Mouse (Mus musculus) T-helper 2 cell (primary cell): ENCODE measurements around the gene Pafah1b3.

ENCODE experiments used
- in situ Hi-C: fragments of 300-600 bp; cut with MboI, MseI; formaldehyde crosslinking; loops from one replicate; pipeline ENCODE4 v1.15.1; 2025; ENCODE audit warnings: high pct_unique_total_duplicates

The Pafah1b3 gene

DNA sequence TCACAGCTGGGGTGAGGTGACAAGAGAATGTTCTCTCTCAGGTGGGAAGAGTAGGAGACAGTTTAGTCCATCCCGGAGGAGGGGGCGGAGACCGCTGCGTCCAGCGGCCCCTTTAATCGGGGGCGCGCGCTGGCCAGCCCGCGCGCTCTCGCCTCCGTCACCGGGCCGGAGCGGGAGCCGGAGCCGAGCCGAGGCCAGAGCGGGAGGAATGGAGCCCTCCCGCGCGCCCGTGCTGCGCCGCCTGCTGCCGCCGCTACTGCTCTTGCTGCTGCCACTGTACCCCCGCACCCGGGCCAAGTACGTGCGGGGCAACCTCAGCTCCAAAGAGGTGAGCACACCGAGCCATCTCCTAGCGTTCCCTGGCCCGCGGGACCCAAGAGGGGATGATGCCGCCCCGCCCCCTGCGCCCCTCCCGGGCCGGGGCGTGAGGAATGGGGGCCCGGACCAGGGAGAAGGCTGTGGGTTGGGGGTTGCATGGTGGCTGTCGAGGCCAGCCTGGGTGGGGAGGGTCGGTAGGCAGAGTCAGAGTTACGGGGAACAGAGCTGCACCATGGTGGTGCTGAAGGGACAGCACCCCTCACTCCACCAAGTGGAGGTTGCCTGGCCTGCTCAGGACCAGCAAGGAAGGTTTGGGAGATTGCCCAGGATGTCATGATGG, 8.3 kb upstream of the Pafah1b3 start, which contains the start of gene Tmem145:
TSS of gene Tmem145 (plus strand) at position 151 of the 658 bp plus-strand sequence.
- in situ Hi-C loops, result no loop called here

DNA sequence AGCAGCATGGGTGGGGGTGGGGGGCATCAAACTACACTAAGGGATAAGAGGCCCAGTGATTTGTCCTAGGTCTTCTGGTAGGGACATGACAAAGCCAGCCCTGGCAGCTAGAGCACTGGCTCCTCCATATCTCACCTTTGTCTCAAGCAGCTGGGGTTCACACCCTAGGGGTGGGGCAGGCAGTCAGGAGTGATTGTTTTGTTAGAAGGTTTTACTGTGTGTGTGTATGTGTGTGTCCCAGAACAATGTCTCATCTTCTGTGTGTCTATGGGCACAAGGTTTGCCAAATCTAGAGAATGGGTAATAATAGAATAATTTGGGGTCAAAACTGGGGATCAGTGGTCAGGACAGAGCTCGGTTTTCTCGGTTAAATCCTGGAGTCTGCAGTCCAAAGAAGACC, 7.7 kb upstream of the Pafah1b3 start:
- in situ Hi-C loops, result no loop called here

DNA sequence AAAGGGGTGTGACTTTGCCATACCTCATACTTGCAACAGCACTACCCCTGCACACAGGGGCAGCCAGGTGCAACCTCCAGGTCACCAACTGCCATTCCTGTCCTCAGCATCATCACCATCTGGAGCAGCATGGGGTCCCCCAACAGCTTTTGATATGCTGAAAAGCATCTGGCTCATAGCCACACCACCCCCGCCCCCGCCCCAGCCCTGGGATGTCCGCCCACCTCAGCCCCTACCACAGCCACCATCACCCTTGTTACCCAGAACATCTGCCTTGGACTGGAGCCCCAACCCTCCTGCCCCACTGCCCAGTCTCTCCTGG, 5.9 kb upstream of the Pafah1b3 start:
- in situ Hi-C loops, result no loop called here

DNA sequence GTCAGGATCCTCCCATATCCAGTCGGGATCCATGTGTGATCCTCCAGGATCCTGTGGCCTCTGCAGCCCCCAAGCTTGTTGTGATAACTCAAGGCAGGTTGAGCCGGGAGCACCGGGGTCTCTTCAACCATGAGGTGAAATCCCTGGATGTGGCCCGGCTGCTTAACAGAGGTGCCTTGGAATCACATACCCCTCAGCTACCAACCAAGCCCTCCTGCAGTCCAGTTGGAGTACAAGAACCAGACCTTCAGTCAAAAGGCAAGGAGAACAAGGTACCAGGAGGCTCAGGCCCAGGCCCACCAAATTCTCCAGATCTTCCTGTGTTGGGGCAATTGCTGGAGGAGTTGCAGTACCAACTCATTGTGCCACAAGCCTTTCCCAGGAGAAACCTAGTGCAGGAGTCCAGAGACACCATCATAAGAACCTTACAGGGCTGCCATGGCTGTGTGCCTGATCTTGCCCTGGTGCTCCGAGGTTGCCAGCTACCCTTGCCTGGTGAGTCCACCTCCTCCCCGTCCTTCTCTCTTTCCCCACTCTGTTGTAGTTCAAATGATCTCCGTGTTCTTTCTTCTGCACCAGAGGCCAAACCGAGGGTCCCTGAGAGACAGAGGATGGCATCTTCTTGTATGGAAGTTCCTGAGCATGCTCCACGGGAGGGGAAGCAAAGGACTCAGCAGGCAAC, 5.4 kb upstream of the Pafah1b3 start:
- in situ Hi-C loops, result no loop called here

DNA sequence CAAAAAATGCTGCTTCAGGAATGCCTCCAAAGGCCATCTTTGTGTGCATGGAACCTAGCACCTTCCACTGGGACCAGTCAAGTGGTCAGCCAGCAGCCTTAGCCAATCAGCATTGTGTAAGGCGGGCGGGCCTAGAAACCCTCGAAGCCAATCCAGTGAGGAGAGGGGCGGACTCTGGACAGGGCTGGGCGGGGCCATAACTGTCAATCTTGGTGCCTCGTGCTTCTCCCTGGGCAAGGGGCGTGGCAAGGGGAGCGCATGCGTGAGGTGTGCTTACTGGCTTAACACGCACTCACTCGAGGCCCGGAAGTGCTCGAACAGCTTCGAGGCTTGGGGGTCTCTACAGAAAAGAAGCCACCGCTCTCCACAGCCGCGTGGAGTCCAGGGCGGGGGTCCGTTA, 3.3 kb upstream of the Pafah1b3 start, which contains the start of gene Prr19:
TSS of gene Prr19 (plus strand) at position 349 of the 400 bp plus-strand sequence.
- in situ Hi-C loops, result no loop called here

DNA sequence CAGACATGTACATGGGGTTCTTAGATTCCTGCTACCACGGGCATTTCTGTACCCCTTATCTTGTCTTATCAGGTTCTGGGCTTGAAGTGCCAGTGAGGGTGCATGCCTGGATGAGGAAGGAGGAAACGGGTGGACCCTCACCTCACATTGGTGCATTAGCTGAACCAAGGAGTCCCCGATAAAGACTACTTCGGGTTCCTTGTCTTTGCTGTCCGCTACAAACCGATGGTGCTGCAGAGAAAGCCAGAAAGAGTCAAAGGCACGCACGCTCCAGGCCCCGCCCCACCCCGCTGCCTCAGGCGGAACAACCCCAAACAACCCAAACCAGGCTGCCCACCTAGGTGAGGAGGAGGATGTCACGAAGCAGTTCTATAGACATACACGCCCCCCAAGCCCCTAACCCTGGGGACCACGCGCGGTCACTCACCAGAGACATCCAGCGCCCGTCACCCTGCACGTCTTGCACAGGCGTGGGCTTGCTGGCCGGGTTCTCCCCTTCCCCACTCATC, 787 bp downstream of the Pafah1b3 start:
- in situ Hi-C loops, result loop anchor here (25.0 kb wide), 1 partner anchor 1515 kb away; the partner anchor contains the start of gene Cyp2g1

DNA sequence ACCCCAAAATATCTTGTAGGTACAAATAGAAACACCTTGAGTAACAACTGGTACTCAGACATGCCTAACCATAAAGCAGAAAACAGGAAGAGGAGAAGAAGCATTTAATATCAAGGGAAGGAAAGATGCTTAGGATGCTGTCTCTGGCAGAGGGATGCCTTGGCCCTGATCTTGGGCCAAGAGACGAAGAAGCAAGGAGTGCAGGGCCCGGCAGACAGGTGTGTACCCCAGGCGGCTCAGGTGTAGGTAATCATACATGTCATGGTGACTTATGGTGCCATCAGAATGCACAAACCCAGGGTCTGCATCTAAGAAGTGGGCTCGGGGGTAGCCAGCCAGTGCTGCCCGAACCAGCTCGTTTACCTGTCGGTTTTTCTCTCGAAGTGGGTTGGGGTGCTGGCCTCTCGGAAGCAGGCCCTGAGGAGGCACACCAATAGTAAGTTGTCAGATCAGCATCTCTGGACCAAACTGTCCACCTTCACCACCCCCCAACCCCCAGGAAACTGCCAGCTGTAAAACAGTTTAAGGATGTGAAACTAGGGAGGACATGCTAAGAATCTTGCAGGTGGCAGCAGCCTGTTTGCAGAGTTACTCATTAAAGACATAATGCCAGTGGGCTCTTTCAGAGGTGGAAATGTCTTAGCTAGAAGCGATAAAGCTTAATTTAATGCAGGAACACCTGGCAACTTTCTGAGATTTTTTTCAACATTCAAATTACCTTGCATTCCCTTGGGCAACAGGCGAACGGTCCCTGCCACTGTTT, 2.6 kb downstream of the Pafah1b3 start:
- in situ Hi-C loops, result loop anchor here (25.0 kb wide), 1 partner anchor 1517 kb away; the partner anchor contains the start of gene Cyp2g1

DNA sequence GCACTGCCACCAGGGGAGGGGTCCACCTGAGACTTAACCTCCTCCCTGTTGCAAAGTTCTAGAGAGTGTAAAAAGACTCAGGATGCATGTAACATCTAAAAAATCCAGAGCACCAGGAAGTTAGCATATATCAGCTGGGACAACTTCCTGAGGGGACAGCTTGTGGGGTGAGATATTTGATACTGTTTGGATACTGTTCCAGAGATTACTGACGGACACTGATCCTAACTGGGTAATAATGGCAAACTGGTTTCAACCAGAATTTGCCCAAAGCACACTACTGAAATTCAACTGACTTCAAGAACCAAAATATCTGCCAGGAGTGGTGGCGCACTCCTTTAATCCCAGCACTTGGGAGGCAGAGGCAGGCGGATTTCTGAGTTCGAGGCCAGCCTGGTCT, 3.3 kb downstream of the Pafah1b3 start:
- in situ Hi-C loops, result loop anchor here (25.0 kb wide), 1 partner anchor 1518 kb away; the partner anchor contains the start of gene Cyp2g1

DNA sequence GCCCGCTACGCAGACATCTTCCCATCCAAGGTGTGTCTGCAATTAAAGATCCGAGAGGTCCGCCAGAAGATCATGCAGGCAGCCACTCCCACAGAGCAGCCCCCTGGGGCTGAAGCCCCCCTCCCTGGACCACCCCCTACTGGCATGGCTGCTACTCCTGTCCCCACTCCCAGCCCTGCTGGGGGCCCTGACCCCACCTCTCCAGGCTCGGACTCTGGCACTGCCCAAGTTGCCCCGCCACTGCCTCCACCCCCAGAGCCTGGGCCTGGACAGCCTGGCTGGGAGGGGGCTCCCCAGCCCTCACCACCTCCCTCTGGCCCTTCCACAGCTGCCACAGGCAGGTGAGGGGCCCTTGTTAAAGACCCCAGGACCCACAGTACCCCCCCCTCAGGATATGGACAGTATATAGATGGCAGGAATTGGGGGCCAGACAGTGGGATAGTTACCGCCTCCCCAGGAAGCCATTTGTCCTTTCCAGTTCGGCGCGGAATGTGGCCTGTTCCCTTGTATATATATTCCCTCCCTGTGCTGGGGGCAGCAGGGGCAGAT, 4.5 kb downstream of the Pafah1b3 start:
- in situ Hi-C loops, result loop anchor here (25.0 kb wide), 1 partner anchor 1519 kb away; the partner anchor contains the start of gene Cyp2g1

DNA sequence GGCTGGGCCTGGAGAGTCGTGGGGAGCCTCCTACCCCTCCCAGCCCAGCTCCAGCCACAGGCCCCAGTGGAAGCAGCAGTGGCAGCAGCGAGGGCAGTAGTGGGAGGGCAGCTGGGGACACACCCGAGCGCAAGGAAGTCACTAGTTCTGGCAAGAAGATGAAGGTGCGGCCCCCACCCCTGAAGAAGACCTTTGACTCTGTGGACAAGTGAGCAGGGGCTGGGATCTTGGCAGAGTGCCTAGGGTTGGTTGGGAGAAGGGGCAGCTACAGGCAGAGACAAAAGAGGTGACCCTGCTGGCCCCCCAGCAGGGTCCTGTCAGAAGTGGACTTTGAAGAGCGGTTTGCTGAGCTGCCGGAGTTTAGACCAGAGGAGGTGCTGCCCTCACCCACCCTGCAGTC, 5.7 kb downstream of the Pafah1b3 start:
- in situ Hi-C loops, result loop anchor here (25.0 kb wide), 1 partner anchor 1520 kb away; the partner anchor contains the start of gene Cyp2g1

DNA sequence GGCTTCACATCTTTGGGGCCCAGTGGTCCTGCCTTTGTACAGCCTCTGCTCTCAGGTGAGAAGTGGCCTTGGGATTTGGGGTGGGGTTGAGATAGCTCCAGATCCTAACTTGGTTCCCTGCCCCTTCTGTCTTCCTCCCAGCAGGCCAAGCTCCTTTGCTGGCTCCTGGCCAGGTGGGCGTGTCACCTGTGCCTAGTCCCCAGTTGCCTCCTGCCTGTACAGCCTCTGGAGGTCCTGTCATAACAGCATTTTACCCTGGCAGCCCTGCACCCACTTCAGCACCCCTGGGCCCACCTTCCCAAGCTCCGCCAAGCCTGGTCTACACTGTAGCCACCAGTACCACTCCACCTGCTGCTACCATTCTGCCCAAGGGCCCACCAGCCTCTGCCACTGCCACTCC, 6.9 kb downstream of the Pafah1b3 start:
- in situ Hi-C loops, result loop anchor here (25.0 kb wide), 1 partner anchor 1521 kb away; the partner anchor contains the start of gene Cyp2g1

DNA sequence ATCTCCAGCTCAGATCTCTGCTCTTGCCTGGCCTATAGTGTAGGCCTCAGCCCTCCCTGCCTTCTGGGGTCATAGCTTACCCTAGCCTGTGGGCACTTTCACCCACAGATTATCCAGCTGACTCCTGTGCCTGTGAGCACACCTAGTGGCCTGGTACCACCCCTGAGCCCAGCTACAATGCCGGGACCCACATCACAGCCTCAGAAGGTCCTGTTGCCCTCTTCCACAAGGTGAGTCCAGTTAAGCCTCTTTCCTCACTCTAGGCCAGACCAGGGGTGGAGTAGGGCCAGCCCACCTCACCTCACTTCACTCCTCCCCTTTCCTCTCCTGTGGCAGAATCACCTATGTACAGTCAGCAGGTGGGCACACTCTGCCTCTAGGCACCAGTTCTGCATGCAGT, 7.3 kb downstream of the Pafah1b3 start:
- in situ Hi-C loops, result loop anchor here (25.0 kb wide), 1 partner anchor 1522 kb away; the partner anchor contains the start of gene Cyp2g1

DNA sequence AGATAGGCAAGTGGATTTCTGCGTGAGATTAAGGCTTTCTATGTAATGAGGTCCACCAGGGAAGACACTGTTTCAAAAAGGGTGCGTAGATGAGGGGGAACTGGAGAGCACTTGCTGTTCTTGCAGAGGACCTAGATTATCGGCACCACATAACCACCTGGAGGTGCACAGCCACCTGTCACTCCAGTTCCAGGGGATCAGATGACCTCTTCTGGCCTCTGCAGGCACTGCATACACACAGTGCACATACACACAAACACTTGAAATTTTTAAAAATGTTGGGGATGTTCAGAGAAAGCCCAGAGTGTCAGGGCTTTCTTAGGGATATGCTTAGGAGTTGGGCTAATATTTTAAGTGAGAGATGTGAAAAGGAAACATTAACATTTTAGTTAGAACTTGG, 7.9 kb downstream of the Pafah1b3 start:
- in situ Hi-C loops, result loop anchor here (25.0 kb wide), 1 partner anchor 1522 kb away; the partner anchor contains the start of gene Cyp2g1

DNA sequence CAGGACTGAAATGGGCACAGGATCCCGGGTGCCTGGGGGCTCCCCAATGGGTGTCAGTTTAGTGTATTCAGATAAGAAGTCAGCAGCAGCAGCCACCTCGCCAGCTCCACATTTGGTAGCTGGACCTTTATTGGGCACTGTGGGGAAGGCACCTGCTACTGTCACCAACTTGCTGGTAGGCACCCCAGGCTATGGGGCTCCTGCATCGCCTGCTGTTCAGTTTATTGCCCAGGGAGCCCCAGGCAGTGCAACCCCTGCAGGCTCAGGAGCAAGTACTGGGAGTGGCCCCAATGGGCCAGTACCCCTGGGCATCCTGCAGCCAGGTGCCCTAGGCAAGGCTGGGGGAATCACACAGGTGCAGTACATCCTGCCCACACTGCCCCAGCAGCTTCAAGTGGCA, 9.1 kb downstream of the Pafah1b3 start:
- in situ Hi-C loops, result loop anchor here (25.0 kb wide), 1 partner anchor 1524 kb away; the partner anchor contains the start of gene Cyp2g1

DNA sequence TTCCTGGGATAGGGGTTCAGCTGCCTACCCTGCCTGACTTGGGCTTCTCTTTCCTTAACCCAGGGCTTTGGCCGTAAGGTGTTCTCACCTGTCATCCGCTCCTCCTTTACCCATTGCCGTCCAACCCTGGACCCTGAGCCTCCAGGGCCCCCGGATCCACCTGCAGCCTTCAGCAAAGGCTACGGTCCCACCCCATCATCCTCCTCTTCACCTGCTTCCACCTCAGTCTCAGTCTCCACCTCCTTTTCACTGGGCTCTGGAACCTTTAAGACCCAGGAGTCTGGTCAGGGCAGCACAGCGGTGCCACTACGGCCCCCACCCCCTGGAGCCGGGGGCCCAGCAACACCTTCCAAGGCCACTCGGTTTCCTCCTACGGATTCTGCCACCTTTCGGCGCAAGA, 9.8 kb downstream of the Pafah1b3 start:
- in situ Hi-C loops, result loop anchor here (25.0 kb wide), 1 partner anchor 1524 kb away; the partner anchor contains the start of gene Cyp2g1

DNA sequence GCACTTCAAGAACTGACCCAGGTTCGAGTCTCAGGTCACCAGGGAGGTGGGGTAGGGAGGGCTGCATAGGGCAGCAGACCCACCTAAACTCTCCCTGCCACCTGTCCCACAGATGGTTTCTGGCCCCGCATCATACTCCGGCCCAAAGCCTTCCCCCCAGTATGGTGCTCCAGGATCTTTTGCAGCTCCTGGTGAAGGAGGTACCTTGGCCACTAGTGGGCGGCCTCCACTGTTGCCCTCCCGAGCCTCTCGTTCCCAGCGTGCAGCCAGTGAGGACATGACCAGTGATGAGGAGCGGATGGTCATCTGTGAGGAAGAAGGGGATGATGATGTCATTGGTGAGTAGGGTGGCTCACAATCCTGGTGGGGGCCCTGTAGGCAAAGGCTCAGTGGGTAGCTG, 10.8 kb downstream of the Pafah1b3 start:
- in situ Hi-C loops, result loop anchor here (25.0 kb wide), 1 partner anchor 1525 kb away; the partner anchor contains the start of gene Cyp2g1

DNA sequence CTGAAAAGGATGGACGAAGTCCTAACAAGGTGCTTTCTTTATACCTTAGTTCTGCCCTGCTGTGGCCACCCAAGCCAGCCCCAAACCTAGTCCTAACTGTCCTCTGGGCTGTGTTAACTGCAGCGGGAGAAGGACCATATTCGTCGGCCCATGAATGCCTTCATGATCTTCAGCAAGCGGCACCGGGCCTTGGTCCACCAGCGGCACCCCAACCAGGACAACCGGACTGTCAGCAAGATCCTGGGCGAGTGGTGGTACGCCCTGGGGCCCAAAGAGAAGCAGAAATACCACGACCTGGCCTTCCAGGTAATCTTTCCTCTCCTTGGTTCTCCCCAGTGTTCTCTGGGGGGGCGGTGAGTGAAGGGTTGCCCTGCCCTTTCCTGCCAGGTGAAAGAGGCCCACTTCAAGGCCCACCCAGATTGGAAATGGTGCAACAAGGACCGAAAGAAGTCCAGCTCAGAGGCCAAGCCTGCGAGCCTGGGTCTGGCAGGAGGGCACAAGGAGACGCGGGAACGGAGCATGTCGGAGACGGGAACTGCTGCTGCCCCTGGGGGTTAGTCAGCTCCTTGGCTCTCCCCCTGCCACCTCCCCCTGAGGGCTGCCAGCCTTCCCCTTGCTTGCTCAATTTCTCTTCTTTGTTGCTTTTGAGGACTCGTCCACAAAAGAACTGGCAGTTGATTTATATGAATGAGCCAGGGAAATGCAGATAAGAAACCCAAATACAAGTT, 12.1 kb downstream of the Pafah1b3 start:
- in situ Hi-C loops, result loop anchor here (25.0 kb wide), 1 partner anchor 1527 kb away; the partner anchor contains the start of gene Cyp2g1

DNA sequence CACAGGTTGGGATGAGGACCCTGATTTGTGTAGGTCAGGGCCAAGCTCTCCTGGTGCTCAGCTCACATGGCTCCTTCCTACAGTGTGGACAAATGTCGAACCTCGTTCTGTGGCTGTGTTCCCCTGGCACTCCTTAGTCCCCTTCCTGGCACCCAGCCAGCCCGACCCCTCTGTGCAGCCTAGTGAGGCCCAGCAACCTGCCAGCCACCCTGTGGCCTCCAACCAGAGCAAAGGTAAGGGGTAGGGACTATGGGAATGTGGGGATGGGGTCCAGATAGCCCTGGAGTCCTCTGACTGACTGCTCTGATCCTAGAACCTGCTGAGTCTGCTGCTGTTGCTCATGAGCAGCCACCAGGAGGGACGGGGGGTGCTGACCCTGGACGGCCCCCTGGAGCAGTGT, 13.0 kb downstream of the Pafah1b3 start:
- in situ Hi-C loops, result loop anchor here (25.0 kb wide), 1 partner anchor 1528 kb away; the partner anchor contains the start of gene Cyp2g1

DNA sequence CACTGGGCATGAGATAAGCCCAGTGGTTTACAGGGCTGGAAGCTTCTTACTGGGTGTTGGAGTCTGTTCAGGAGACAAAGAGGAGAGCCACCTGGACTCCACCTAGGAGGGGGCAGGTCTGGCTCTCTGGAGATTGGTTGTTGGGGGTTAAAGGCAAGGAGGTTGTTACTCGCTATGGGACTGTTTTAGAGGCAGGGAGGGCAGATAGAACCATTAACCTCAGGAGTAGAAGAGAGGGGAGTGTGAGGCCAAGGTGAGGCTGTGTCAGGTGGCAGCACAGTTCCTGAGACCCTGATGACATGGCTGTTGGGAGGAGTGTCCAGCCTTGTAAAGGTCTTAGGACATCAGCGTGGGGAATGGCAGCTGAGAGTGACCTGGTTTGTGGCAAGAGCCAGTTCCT, 13.6 kb downstream of the Pafah1b3 start:
- in situ Hi-C loops, result loop anchor here (25.0 kb wide), 1 partner anchor 1528 kb away; the partner anchor contains the start of gene Cyp2g1

DNA sequence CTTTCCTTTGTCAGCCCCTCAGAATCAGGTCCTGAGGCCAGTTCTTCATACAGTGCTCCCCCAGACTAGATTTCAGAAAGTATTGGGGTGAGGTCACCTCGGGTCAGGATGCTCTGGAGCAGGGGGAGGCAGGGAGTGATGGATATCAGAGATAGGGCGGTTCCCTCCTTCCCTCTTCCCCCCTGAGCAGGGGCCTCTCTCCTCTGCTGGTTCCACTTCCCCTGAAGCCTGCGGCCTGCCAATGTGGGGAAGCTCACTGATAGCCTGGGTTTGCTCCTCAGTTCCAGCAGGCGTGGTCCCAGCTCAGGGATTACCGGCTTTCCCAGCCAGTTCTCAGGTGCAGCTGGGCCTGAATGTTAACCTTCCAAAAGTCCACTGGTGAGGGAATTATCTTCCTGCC, 14.1 kb downstream of the Pafah1b3 start:
- in situ Hi-C loops, result loop anchor here (25.0 kb wide), 1 partner anchor 1529 kb away; the partner anchor contains the start of gene Cyp2g1
